Mouse (Mus musculus): Measurements from ENCODE around the gene Cyp4f39.

Cyp4f39 gene

DNA sequence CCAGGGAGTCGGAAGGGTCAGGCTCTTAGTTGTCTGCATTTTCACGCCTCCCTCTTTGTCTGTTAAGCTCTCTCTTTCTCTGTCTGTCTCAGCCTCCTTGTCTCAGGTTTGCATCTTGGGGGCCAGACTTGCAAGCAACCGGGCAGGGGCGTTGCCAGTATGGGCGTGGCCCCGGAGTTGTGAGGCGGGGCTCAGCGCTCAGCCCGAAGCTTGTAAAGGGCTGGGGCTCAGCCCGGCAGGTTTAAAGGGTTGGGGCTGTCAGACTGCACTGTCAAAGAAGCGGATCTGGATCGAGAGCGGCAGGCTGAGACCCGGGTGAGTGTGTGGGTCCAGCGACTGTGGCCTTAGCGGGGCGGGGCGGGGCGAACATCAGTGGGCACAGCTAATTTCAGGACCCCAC lies at the start of gene Cyp4f39:
Gene Cyp4f39, plus strand, starts transcription at position 242 of the 400 bp plus-strand sequence.
- TF ChIP-seq GATA4 (IDR thresholded peaks at IDR 0.05; ENCODE audit: insufficient replicate concordance, low read length): no peak

DNA sequence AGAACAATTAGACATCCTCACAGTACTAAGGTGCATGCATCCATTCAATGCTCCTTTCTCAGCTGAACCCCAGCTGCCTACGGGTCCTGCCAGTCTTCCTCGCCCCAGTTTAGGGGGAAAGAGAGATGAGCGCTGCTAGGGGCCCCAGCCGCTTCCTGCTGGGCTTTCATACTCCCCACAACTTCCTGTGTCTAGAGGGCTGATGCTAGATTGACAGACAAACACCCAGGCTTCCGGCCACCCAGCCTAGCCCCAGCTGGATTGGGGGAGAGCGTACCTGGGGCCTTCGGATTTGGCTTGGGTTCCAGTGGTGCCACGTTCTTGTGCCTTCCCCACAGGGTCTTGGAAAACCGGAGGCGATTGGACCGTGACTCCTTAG lies 49.8 kb upstream of the Cyp4f39 start:
- TF ChIP-seq GATA4 (IDR thresholded peaks at IDR 0.05; ENCODE audit: insufficient replicate concordance, low read length): no peak

DNA sequence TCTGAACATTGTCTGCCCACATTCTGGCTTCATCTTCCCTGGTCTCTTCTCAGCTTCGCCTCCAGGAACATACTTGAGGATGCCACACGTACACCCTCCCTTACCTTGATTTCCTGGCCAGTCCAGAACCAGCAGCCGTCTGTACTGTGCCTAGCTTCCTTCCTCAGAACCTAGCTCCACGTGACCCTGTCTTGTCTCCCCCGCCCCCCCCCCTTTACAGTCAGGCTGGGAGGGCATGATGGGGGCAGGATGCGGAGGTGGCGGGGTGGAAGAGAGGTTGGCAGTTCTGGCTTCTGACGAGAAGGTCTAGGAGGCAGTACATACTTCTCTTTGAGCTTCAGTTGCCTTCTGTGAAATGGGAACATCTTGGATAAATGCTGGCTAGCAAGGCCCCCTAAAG lies 49.1 kb upstream of the Cyp4f39 start, which contains the start of gene Rasal3:
Gene Rasal3, minus strand, starts transcription at position 167 of the 400 bp plus-strand sequence.
- no peak for TF ChIP-seq GATA4 (IDR thresholded peaks at IDR 0.05; ENCODE audit: insufficient replicate concordance, low read length)

DNA sequence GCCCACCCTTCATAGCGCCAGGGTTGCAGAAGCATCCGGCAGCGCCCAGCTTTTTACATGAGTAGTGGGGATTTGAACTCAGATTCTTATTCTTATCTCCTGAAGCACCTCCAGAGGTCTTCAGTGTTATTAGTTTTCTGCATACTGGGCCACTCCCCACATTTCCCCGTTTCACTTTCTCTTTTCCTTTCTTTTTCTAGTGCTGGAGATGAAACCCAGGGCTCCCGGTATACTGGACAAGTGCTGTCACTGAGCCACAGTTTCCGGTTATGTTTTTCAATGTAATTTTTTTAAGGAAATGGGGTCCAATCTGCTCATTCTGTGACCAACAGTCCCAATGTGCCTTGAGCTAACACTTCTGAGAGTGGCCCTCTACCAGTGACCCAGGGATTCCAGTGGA lies 40.6 kb upstream of the Cyp4f39 start:
- no peak for TF ChIP-seq GATA4 (IDR thresholded peaks at IDR 0.05; ENCODE audit: insufficient replicate concordance, low read length)

DNA sequence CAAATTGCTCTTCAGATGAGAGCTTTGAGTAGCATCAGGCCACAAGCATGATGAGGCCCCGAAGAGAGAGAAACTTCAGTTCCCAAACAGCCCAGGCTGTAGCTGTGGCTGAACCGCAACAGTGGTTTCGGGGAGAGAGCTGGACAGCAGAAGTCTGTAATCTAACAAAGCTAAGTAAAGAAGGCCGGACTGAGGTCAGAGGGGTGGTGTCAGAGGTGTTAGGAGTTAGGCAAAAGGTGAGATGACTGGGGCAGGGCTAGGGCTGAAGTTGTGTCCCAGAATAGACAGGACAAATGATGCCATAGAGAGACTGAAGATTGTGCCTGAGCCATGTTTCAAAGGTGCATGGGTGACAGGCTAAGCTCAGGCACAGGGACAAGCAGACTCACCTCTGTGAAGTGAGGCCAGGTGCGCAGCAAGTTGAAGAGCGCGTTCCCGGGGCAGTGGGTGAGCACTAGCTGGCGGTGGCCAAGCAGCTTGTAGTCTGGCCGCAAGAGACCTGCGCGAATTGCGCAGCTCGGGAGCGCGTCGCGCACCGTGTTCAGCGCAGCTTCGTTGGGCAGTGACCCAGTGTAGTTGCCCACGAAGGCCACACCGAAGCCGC lies 37.0 kb upstream of the Cyp4f39 start:
- no peak for TF ChIP-seq GATA4 (IDR thresholded peaks at IDR 0.05; ENCODE audit: insufficient replicate concordance, low read length)

DNA sequence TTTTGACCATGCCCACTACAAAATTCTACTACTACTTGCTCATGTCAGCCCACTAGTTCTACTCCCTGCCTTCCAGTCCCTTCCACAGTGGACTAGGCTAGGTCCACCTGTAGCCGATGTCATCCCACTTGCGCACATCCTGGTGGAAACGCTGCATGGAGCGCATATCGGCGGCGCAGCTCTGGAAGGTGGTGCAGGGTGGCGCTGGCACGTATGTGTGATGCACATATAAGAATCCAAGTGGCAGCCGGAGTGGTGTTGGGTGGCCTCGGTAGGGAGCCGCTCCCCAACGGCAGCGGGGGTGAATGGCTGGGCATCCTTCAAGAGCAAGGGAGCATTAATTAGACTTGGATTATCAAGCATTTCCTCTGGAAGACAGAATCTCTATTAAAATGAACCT lies 35.8 kb upstream of the Cyp4f39 start:
- no peak for TF ChIP-seq GATA4 (IDR thresholded peaks at IDR 0.05; ENCODE audit: insufficient replicate concordance, low read length)

DNA sequence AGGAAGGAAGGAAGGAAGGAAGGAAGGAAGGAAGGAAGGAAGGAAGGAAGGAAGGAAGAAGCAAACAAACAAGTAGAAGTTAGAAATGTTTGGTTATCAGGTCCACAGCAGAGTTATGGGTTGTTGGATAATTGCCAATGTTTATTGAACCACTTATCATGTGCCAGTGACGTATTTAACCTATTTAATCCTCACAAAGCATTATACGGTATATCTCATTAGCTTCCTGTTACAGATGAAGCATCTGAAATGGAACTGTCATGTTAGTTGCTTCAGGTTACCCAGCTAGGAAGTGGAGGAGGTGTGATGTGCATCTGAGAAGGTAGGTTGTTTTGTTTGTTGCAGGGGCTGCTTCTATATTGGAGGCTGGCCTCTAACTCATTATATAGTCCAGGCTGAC lies 32.5 kb upstream of the Cyp4f39 start:
- TF ChIP-seq GATA4 (IDR thresholded peaks at IDR 0.05; ENCODE audit: insufficient replicate concordance, low read length): no peak

DNA sequence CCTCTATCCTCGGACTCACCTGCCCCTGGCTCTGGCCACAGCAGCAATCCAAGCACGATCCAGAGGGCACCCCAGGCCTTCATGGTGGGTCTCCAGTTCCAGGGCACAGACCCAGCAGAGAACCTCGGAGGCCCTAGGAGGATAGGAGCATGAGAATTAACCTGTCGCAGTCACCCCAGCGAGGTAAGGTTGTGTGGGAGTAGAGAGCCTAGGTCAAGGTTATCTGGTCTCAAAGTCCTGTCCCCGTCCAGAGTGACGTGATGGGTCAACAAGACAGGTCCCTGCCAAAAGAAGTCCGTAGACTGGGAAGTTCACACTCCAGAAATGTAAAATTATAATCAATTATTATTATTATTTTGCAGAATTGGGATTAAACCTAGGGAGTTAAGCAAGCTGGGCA lies 31.7 kb upstream of the Cyp4f39 start:
- no peak for TF ChIP-seq GATA4 (IDR thresholded peaks at IDR 0.05; ENCODE audit: insufficient replicate concordance, low read length)

DNA sequence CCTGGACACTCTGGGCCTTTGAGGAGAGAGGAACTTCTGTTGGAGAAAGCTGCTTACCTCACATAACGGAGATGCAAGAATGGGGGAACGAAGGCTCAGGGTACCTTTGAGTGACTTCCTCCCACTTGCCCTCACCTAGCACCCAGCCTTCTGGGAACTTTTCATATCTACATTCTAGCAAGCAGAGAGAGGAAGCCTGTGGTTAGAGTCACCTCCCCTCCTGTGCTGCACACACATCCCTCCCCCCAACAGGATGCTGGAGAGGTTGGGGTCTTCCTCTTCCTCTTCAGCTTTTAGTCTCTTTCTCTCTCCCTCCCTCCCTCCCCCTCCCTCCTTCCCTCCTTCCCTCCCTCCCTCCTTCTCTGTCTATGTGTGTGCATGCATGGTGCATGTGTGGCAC lies 28.5 kb upstream of the Cyp4f39 start, which contains the start of gene Pglyrp2:
Gene Pglyrp2, minus strand, starts transcription at position 134 of the 400 bp plus-strand sequence.
- no peak for TF ChIP-seq GATA4 (IDR thresholded peaks at IDR 0.05; ENCODE audit: insufficient replicate concordance, low read length)

DNA sequence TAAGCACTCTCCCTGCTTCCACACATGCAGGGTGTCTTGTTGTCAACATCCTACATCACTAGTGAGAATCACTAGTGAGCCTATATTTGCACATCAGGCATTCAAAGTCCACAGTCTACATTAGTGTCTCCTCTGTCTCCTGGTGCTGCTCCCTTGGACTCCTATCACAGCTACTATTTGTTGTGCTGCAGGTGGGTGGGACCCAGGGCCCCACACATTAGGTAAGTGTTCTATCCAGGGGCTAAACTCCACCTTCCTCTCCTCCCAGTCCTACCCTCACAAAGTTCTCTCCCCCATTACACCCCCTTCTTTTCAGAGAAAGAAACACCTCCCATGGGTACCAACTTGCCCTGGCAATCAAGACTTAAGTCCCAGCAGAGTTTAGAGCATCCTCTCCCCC lies 25.9 kb upstream of the Cyp4f39 start:
- TF ChIP-seq GATA4 (IDR thresholded peaks at IDR 0.05; ENCODE audit: insufficient replicate concordance, low read length): no peak

DNA sequence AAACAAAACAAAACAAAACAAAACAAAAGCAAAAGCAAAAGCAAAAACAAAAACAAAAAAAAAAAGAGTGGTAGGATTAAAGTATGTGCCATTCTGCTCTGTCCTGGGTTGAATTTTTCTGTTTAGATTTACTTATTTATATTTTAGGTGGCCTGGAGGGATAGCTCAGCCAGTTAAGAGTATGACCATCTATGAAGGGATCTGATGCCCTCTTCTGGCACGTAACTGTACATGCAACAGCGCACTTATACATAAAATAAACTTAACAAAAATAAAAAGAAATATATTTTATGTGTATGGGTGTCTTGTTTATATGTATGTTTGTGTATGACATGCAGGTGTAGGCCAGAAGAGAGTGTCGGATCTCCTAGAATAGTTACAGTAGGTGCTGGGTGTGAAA lies 20.6 kb upstream of the Cyp4f39 start:
- TF ChIP-seq GATA4 (IDR thresholded peaks at IDR 0.05; ENCODE audit: insufficient replicate concordance, low read length): no peak

DNA sequence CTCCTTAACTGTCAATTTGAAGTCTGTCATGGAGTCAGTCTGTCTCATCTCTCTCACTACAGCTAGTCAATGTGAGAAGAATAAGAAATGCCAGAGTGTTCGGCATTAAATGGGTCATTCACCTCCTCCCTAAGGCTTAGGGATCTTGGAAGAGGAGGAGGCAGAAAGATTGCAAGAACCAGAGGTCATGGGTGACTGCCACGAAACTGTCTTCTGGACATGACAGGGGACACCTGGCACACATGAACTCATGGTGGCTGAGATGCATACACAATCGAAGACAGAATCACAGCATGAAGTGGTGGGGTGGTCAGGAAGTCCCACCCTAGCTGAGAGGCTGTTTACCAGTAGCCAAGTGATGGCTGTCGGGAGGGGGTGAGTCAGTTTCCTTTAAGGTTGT lies 18.2 kb upstream of the Cyp4f39 start:
- TF ChIP-seq GATA4 (IDR thresholded peaks at IDR 0.05; ENCODE audit: insufficient replicate concordance, low read length): no peak

DNA sequence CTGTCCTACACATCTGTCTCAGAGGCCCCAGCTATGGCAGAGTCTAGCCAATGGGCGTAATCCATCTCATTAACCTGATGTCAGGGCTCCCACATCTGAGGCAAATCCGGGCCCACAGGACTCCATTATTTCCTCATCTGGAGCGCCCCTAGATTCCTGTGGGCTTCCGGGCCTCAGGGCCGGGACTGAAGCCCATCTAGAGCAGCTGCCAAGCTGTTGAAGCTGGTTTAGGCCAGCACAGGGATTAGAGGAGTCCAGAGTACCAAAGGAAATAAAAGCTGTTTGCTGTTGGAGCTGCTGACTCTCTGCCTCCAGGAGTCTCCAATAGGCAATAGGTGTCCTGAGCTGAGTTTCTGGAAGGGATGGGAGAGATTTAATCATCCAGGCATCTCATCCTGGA lies 17.4 kb upstream of the Cyp4f39 start:
- no peak for TF ChIP-seq GATA4 (IDR thresholded peaks at IDR 0.05; ENCODE audit: insufficient replicate concordance, low read length)

DNA sequence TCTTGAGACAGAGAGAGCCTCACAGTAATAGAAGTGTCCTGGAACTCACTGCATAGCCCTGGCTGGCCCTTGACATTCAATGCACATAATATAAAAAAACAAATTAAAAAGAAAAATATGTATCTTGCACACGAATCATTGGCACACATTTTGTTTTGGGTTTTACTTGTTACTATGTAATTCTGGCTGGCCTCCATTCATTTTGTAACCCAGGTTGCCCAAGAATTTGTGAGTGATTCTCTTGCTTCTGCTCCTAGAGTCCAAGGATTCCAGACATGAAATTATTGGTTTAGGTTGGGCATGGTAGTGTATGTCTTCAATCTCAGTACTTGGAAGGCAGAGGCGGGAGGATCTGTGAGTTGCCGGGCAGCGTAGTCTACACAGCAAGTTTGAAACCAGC lies 15.4 kb upstream of the Cyp4f39 start:
- no peak for TF ChIP-seq GATA4 (IDR thresholded peaks at IDR 0.05; ENCODE audit: insufficient replicate concordance, low read length)

DNA sequence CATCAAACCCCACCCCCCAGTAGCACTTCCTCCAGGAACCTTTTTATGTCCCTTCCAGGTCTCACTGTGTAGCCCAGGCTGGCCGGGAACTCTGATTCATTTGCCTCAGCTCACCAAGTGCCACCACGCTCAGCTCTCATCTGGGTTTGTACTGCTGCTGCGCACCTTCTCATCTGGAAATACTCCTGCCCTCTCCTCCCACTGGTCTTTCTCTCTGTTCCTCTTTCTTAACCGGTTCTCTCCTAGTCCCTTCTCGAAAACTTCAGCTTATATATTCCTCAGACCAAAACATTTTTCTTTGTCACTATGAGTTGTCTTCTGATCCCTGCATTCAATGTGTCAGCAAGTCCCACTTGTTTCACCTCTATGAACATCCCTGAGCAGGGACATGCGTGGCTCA lies 9.3 kb upstream of the Cyp4f39 start:
- no peak for TF ChIP-seq GATA4 (IDR thresholded peaks at IDR 0.05; ENCODE audit: insufficient replicate concordance, low read length)

DNA sequence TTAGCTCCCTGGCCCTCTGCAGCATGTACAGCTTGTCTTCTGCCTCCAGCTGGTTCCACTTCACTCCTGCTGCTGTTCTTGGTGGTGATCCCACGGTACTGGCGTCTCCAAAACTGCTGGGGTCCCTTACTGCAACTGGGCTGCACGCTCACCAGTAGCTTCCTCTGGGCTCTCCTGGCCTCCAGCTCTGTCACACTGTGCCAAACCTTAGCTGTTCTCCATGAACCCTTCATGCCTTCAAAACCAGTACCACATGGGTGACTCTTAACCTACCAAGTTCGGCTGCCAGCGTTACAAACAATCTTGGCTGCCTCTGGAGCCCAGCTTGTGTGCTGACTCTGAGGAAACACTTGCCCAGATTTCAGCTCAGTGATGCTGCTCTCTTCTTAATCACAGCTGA lies 7.5 kb upstream of the Cyp4f39 start:
- TF ChIP-seq GATA4 (IDR thresholded peaks at IDR 0.05; ENCODE audit: insufficient replicate concordance, low read length): no peak

DNA sequence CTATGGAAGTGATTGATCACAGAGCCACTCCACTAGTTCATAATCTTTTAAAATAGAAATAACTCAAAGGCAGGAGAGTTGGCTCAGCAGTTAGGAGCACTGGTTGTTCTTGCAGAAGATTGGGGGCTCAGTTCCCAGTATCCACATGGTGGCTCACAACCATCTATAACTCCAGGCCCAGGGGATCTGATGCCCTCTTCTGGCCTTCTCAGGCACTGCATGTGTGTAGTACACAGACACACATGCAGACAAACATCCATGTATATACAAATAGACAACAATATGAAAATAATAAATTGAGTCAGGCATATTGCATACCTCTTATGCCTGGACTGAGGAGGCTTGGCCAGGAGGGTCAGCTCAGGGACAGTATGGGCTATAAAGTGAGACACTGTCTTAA lies 5.3 kb upstream of the Cyp4f39 start:
- no peak for TF ChIP-seq GATA4 (IDR thresholded peaks at IDR 0.05; ENCODE audit: insufficient replicate concordance, low read length)

Measured in liver, adult (tissue).